Mouse (Mus musculus): ENCODE results near the gene Ifit2.

GRCm38 (mm10) chr19:34623781-34624180 is 73.3 kb downstream of the Ifit2 start:
- TF ChIP-seq CTCF (IDR thresholded peaks at IDR 0.05; ENCODE audit: low read depth) (no peak), EP300 (optimal IDR thresholded peaks at IDR 0.05) (no peak)

Measured in stomach, postnatal 0 days (tissue).